Mouse (Mus musculus): ENCODE data around the gene Atg4d.
"Not testable (repeated sequence)": the region's sequence is repeated elsewhere in the genome, so short reads cannot be mapped to it uniquely, and the experiment has no call there.

The Atg4d gene

DNA sequence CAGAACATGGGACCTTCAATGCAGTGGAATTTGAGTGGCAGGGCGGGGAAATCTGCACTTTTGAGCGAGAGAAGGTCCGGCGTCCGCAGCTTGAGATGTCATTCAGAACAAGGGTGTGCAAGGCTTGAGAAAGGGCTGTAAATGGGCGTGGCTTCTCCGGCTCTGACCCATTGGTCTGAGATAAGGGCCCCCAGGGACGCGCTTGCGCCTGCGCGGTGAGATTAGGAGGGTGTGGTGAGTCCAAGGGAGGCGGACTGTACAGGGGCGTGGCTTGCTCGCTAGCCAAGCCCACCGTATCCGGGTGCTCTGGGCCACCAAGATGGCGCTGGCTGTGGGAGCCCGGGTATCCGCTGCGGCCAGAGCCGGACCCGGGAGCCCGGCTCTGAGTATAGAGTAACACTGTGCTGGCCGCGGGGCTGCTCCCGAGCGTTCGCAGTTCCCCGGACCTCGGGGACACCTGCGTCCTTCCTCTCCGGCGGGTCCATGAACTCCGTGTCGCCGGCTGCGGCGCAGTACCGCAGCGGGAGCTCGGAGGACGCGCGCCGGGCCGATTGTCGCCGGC is at the start of gene Atg4d:
Gene Atg4d (plus strand): TSS at position 294 of the 562 bp plus-strand sequence.
- DNase-seq (ENCODE audit: extremely low read depth, low read depth): peak; percentile 99

DNA sequence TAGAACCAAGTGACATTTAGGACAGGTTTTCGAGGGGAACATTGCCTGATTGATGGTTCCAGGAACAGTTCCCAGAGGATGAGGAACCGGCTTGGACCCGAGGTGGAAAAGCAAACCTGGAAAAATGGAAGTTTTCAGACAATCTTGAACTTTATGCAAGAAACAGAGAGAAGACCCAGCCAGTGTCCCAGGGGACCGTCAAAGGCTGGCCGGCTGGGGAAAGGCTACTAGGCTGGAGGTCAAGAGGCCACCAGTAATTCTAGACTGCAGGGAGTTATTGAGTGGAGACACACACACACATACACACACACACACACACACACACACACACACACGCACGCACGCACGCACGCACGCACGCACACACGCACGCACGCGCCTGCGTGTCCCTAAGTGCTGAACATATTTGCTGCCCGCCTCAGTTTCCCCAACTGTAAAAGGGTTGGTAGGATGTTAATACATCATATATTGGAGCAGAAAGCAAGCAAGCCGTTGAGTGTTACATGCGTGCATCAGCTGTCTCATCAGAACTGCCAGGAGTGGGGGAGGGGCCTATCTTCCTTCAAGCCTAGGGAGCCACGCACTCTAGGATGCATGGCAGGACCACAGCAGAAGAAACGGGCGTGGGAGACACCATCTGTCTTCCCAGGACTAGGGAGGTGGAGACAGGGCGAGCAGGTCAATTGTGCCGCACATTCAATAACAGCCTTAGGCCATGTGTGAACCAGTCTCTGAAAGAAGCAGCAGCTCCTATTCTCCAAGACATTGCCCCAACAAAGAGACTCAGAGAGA is 48.8 kb upstream of the Atg4d start:
- DNase-seq (ENCODE audit: extremely low read depth, low read depth): no peak

DNA sequence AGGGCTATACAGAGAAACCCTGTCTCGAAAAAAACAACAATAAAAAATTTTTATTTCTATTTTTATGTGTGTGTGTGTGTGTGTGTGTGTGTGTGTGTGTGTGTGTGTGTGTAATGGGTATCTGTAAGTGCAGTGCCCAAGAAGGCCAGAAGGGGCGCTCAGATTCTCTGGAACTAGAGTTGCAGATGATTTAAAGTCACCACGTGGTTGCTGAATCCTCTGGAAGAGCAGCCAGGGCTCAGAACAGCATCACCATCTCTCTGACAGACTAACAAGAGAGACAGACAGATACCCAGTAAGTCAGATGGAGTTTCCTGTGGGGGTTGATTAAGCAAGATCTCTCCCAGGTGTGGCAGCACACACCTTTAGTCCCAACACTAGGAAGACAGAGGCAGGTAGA is 45.3 kb upstream of the Atg4d start:
- DNase-seq (ENCODE audit: extremely low read depth, low read depth): peak; percentile 52

DNA sequence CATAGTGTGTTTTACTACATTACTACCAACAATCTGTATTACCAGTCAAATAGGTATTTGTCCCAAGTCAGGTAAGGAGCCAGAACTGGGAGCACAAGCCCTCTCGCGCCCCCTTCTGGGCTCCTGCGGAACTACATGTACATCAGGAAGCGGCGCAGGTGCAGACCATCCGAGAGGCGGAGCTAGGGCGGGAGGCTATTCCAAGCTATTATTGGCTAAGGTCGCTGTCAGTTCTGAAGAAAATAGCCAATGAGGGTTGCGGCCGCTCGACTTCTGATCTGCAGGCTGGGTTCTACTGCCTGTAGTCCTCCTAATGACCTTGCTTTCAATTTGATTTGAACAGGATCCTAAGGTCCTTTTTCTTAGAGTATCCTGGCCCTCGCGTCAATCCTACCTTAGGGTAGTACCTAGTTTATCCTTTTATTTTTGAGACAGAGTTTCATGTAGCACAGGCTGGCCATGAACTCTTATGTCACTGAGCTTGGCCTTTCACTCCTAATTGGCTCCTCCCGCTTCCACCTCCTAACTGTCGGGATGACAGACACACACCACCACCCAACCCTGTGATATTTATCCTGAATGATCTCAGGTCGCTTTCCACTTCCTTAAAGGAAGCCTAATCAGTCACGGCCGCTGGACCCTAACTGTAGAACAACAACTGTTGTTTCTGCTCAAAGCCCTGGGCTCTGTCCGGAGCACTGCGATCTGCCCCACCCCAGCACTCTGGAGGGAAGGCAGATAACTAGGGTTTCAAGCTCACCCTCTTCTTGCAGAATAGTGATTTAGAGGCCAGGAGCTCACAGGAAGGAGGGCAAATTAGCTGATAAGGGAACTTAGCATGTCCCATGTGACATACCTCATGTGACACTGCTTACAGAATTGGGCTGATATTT is 44.4 kb upstream of the Atg4d start:
- DNase-seq (ENCODE audit: extremely low read depth, low read depth): peak; percentile 96

DNA sequence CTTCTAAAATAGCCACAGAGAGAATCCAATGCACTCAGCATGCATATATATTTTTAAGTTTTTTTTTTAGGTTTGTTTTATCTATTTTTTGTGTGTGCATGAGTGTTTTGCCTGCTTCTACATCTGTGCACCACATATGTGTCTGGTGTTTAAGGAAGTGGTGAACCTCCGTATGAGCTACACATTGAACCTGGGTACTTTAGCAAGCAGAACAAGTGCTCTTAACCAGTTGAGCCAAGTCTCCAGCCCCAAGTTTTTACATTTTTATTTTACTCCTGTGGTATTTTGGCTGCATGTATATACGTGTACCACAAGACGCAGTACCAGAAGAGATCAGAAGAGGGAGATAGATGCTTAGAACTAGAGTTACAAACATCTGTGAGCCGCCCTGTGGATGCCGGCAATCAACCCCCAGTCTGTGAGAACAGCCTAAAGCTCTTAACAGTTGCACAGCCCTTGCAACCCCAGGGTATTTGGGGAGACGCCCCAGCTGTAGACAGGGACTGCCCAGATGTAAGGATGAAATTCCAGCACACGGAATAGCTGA is 43.6 kb upstream of the Atg4d start:
- DNase-seq (ENCODE audit: extremely low read depth, low read depth): peak; percentile 89

DNA sequence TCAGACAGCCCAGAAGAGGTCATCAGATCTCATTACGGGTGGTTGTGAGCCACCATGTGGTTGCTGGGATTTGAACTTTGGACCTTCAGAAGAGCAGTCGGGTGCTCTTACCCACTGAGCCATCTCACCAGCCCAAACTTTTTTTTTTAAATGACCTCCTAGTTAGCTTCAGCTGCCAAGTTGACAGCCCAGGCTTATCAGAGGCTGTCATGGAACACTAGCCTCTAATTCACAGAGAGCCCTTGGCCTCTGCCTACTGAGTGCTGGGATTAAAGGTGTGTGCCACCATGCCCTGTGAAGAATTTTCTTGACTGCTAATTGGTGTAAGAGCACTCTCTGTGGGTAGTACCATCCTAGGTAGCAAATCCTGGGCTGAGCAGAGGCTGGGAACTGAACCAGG is 41.6 kb upstream of the Atg4d start:
- not testable (repeated sequence) for DNase-seq (ENCODE audit: extremely low read depth, low read depth)

DNA sequence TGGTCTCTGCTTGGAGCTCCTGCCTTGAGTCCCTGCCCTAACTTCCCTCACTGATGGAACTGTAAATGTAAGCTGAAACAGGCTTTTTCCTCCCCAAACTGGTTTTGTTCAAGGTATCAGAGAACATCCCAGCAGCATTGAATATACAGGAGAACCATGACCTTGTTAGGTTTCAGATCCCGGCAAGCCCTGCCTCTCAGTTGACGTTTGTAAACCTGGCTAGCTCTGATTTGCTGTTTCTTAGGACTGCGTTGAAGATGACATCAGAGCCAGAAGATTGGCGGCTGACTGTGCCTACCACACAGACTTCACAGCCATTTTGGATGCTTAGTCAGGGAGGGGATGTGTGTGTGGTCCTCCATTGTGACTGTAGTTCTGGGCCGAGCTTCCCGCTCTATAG is 41.2 kb upstream of the Atg4d start:
- DNase-seq (ENCODE audit: extremely low read depth, low read depth): no peak

DNA sequence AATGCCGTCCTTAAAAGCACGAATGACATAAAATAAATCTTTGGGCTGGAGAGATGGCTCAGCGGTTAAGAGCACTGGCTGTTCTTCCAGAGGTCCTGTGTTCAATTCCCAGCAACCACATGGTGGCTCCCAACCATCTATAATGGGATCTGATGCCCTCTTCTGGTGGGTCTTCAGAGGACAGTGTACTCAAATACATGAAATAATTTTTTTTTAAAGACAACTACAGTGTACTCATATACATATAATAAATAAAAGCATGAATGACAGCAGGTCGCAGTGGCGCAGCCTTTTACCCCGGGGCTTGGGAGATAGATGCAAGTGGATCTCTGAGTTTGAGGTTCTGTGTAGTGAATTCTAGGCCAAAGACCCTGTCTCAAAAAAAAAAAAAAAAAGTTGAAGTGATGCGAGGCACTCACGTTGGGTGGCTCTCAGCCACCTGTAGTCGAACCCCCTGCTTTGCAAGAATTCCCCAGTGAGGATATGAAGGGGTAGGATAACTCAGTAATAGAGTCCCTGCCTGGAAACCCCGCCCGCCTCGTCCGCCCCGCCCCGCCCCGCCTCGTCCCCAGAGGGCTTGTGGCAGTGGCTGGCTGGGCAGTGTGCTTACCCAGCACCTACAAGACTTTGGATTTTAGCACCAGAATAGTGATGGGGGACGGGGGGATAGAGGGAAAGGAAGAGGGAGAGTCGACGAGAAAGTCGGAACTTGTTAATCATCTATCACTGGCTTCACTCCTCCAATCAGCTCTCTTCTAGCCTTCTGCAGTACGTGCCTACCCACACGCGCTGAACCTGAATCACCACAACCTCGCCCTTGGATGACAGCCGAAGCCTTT is 40.3 kb upstream of the Atg4d start:
- DNase-seq (ENCODE audit: extremely low read depth, low read depth): peak; percentile 85

DNA sequence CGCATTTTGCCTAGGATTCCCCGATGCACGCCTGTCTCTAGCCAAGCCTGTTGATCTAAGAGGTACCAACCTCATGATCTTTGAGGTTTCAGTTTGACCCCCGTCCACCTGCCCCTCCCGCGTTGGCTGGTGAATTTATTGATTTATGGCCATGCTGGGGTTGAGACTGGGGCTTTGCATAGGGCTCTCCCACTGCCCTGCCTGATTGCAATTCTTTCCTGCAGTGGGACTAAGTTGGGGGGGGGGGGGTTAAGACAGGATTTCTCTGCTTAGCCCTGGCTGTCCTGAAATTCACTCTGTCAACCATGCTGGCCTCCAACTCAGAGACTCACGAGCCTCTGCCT is 39.7 kb upstream of the Atg4d start:
- no peak for DNase-seq (ENCODE audit: extremely low read depth, low read depth)

DNA sequence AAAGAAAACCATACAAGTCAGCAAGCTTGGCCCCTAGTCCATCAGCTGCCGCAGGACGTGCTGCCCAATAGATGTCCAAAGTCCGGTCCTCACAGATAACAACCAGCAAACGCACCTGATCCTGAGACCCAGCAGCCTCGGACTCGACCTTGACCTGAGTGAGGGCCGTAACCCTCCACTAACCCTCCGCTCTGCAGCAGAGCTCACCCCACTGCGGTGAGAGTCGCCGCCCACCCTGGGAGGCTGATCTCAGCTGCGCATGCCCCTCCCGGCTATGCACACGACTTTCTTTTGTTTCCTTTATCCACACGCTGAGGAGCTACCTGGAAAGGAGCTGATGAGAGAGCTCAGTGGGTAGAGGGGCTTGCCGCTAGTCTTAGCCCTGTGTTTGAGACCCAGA is 37.8 kb upstream of the Atg4d start:
- no peak for DNase-seq (ENCODE audit: extremely low read depth, low read depth)

DNA sequence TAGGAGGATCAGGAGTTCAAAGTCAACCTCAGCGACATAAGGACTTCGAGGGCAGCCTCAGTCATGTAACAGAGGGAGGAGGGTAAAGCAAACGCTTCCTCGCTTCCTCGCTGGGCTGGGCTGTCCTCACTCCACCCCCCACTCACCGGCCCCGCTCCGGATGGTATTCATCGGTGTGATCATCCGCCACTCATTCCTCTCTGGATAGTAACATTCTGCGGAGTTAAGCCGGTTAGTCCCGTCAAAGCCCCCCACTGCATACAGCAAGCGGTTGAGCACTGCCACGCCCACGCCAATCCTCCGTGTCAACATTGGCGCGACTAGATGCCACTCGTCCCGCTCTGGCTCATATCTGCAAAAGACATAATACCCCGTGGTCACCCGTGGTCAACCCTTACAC is 33.5 kb upstream of the Atg4d start:
- DNase-seq (ENCODE audit: extremely low read depth, low read depth): no peak

DNA sequence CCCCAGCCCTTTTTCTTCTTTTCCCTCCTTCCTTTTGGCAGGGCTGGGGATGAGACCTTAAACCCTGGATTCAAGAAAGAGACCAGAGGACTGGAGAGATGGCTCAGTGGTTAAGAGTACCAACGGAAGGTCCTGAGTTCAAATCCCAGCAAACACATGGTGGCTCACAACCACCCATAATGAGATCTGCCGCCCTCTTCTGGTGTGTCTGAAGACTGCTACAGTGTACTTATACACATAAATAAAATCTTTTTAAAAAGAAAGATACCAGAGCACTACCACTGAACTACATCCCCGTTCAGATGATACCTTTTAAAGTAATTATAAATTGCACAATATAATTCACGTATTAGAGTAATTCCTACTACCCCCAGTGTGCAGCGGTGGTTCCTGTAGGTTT is 32.2 kb upstream of the Atg4d start:
- DNase-seq (ENCODE audit: extremely low read depth, low read depth): no peak

DNA sequence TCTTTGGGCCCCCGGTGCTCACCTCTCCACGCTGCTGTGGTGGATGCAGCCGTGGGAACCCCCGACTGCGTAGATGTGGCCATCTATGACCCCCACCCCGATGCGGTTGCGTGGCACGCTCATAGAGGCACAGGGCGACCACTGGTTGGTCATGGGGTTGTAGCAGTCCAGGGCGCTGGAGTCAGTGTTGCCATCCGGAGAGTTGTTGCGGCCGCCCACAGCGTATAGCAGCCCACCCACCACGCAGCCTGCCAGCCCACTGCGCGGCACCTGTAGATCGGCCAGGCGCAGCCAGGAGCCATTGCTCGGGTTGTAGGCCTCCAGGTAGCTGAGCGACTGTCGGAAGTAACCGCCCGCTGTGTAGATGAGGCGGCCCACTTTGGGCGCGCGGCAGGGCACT is 31.7 kb upstream of the Atg4d start:
- DNase-seq (ENCODE audit: extremely low read depth, low read depth): no peak

DNA sequence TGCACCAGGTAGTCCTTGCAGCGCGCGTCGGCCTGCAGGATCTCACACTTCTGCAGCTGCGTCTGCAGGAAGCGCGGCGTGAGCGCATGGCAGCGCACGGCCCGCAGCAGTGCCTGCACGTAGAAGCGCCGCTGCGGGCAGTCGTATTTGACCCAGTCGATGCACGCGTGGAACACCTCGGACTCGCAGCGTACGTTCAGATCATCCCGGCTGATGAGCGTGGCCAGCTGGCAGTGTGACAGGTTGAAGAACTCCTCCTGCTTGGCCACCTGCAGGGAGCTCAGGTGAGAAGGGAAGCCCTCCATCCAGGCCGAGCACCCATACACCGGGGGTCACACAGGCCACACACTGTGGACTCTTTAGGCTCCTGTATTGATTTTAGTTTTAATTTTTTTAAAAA is 31.3 kb upstream of the Atg4d start:
- no peak for DNase-seq (ENCODE audit: extremely low read depth, low read depth)

DNA sequence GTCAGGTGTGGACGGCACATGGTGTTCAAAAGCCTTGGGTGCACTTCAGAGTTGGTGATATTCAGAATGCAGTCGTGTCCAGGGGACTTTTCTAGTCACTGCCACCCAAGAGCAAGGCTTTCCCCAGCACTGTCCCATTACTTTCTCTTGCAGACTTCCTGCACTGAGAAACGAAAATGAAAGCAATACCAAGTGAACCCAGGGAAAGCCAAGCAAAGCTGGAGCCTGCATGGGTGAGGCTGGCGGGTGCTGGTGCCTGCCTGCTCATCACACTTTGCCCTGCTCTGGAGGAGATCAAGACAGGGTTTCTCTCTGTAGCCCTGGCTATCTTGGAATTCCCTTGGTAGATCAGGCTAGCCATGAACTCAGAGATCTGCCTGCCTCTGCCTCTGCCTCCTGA is 29.8 kb upstream of the Atg4d start:
- DNase-seq (ENCODE audit: extremely low read depth, low read depth): no peak

DNA sequence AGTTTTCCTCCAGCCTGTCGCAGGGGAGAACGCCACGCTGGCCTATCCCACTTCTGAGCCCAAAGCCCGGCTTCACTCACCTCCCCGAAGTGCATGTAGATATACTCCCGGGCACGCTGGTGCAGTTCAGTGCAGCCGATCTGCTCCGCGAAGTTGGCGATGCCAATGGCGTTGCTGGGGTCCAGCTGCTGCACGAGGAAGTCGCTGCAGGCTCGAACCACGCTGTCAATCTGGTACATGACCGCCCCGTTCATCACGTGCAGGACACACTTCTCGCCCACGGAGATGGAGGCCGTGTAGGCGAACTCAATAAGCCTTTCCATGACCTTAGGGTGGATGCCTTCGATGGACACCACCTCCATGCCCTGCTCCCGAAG is 28.1 kb upstream of the Atg4d start:
- no peak for DNase-seq (ENCODE audit: extremely low read depth, low read depth)

DNA sequence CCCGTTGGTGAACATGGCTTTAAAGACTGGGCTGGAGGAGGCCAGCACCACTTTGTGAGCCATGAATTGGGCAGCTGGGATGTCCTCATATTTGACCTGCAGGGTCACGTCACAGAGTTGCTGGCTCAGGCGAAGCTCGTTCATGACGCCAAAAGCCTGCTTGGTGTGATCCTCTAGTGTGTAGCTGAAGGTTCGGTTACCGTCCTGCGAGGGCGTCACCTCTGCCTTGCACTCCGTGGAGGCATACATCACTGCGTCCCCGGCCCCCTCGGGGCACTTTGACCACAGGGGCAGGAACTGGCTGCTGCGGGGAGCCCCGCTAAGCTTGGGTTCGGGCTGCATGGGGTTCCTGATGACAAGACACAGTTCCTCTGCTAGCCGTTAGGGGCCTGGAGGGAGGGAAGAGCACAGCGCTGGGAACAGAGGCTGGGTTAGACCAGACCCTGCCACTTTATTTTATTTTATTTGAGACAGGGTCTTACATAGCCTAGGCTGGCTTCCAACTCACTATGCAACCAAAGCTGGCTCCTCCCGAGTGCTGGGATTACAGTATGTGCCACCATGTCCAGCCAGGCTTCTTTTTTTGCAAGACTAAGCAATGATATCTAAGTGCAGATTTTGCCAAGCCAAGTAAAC is 27.6 kb upstream of the Atg4d start:
- DNase-seq (ENCODE audit: extremely low read depth, low read depth): no peak

DNA sequence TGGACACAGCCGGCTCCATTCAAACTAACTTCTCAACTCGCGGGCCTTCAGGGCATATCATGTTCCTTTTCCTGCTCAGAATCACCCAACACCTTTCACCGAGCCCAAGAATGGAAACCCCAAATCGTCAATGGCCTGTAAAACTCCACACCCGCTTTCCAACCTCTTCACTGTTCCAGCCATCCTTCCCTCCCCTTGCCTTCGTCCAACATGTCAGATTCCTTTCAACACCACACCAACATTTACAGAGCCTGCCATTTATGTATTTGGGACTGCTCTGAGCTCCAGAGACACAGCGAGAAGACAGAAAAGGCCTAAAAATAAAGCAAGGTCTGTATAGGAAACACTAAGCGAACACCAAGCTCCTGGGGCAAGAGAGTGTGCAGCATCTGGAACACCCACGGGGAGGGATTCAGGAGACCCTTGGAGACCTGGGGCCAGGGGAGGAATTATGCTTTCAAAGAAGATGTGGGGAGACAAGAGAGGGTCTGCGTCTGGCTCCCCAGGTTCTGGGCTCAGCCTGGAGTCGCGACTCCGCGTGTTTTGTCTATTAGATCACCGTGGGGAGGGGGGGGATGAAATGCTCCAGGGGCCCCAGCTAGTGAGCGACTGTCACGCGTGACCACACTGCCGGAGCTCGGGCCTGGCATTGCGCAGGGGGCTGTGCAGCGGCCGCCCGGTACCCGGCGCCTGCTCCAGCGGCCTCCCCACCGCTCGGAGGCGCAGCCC is 26.9 kb upstream of the Atg4d start:
- DNase-seq (ENCODE audit: extremely low read depth, low read depth): no peak

DNA sequence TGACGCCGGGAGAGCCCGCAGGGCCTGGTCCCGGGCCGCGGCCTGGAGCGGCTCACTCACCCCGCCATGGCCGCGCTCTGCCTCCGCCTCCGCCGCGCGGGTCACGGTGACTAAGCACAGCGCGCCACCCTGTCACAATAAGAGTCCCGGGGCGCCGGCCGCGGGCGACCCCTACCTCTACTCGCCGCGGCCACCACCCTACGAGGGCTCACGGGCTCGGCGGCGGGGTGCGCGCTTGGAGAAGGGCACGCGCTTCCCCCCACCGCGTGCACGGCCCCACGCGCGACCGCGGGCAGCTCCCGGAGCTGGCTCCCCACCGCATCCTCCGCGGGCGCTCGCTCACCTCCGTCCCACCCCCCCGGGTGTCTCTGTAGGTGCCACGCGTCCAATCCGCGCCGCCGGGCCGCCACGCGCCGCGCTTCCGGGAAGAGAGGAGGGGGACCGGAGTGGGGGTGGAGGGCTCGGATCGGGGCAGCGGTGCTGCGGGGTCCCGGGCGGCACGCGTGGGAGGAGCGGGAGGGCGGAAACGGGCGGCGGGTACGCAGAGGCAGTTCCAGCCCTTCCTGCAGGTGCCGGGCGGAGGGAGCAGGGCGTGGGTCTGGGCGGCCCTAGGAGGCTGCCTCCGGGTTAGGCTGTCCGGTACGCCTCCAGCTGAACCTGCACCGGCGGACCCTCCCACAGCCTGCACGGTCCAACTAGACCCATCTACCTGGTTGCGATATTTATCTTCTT is 26.2 kb upstream of the Atg4d start, which contains the start of gene Keap1:
Gene Keap1 (minus strand): TSS at position 629 of the 732 bp plus-strand sequence.
- DNase-seq (ENCODE audit: extremely low read depth, low read depth): no peak

All from MEL-GATA-1-ER (cell line).